Mouse (Mus musculus) neural tube, postnatal 0 days (tissue): ENCODE measurements around the gene Ppdpf. TPM values are rescaled to one million over a fixed set of nuclear protein-coding genes. Genes with fewer than 3 reads are reported as not detected.

Experiments
- polyA plus RNA-seq: library from polyadenylated mRNA; unstranded; fragments of >200 nt; fragmentation: Nextera tagmentation; extraction: Ambion mirVana; gene quantifications from 2 replicates; pipeline ENCODE4 v1.2.1, GENCODE M21; 2015

Gene Ppdpf
- polyA plus RNA-seq, result 349 and 370 TPM in 2 replicates

GRCm38 (mm10) chr2:181187121-181188000 lies at the start of gene Ppdpf:
Gene Ppdpf (plus strand): TSS chr2:181187247.

GRCm38 (mm10) chr2:181156248-181157121 lies 30.6 kb upstream of the Ppdpf start, which contains the start of gene Eef1a2:
Gene Eef1a2 (minus strand): TSS chr2:181157014.

GRCm38 (mm10) chr2:181202422-181202821 lies 15.4 kb downstream of the Ppdpf start, which contains the start of gene Ptk6:
Gene Ptk6 (minus strand): TSS chr2:181202789.

GRCm38 (mm10) chr2:181213021-181213445 lies 26.0 kb downstream of the Ppdpf start, which contains the start of gene Srms:
Gene Srms (minus strand): TSS chr2:181213185.

GRCm38 (mm10) chr2:181219538-181220216 lies 32.6 kb downstream of the Ppdpf start, which contains the start of gene Fndc11:
Gene Fndc11 (plus strand): TSS chr2:181220013.

Other genes with a start within 250 kb of the Ppdpf start
- 129 and 136 TPM in 2 replicates for gene Nkain4, start 232.5 kb upstream of the Ppdpf start, polyA plus RNA-seq
- gene Arfgap1, start 220.0 kb upstream of the Ppdpf start, polyA plus RNA-seq, result 99.8 and 111 TPM in 2 replicates
- gene Col20a1, start 200.7 kb upstream of the Ppdpf start, polyA plus RNA-seq, result 0.12 and 0.42 TPM in 2 replicates
- gene Chrna4, start 143.7 kb upstream of the Ppdpf start, polyA plus RNA-seq, result 51.0 and 55.6 TPM in 2 replicates
- 33.0 and 38.9 TPM in 2 replicates for gene Kcnq2, start 51.9 kb upstream of the Ppdpf start, polyA plus RNA-seq
- 36.2 and 38.2 TPM in 2 replicates for gene Eef1a2, start 30.2 kb upstream of the Ppdpf start, polyA plus RNA-seq
- not detected in 2 replicates for gene Ptk6, start 15.5 kb downstream of the Ppdpf start, polyA plus RNA-seq
- 0.11 and 0.19 TPM in 2 replicates for gene Srms, start 25.9 kb downstream of the Ppdpf start, polyA plus RNA-seq
- gene Fndc11, start 32.8 kb downstream of the Ppdpf start, polyA plus RNA-seq, result 0.22 TPM in 1 of 2 replicates, not detected in the other
- gene Helz2, start 54.8 kb downstream of the Ppdpf start, polyA plus RNA-seq, result 0.19 and 0.21 TPM in 2 replicates
- gene Gmeb2, start 100.8 kb downstream of the Ppdpf start, polyA plus RNA-seq, result 7.7 and 9.2 TPM in 2 replicates
- gene Stmn3, start 127.3 kb downstream of the Ppdpf start, polyA plus RNA-seq, result 1,810 and 1,899 TPM in 2 replicates
- 18.6 and 30.0 TPM in 2 replicates for gene Rtel1, start 132.5 kb downstream of the Ppdpf start, polyA plus RNA-seq
- gene Zgpat, start 177.7 kb downstream of the Ppdpf start, polyA plus RNA-seq, result 42.7 and 53.2 TPM in 2 replicates
- gene Arfrp1, start 178.2 kb downstream of the Ppdpf start, polyA plus RNA-seq, result 66.6 and 66.8 TPM in 2 replicates
- 27.5 and 35.9 TPM in 2 replicates for gene Lime1, start 192.8 kb downstream of the Ppdpf start, polyA plus RNA-seq